Mouse (Mus musculus): ENCODE results near the gene Olfr1341.

GRCm38 (mm10) chr4:118711656-118712055 lies 8.3 kb downstream of the Olfr1341 start:
- no peak for TF ChIP-seq POLR2A (IDR thresholded peaks at IDR 0.05; ENCODE audit: borderline replicate concordance, extremely low read depth, insufficient read depth, insufficient read length, poor library complexity, severe bottlenecking)
- TF ChIP-seq CTCF (IDR thresholded peaks at IDR 0.05; ENCODE audit: borderline replicate concordance, extremely low read depth, insufficient read depth, insufficient read length): no peak
